Mouse (Mus musculus) left cerebral cortex, postnatal 36 days (tissue): ENCODE measurements at regions not wholly inside any gene's neighbourhood (a gene's known extent, or its start where the extent isn't known, plus 50 kb on each side); places are given as distances from the start of the nearest gene placed in this dataset.

Source experiments
- DNase-seq, 2 experiments: peaks; one replicate each; pipeline ENCODE4 v3.0.0; 2021 to 2022; ENCODE audit warnings: low spot score in 2 of 2, mixed read lengths in 1 of 2
- intact Hi-C: fragments of 180-260 bp; cut with DNase I; formaldehyde crosslinking; loops from one replicate; pipeline ENCODE4 v1.15.1; 2025

GRCm38 (mm10) chr6:98178005-98178404, 164.5 kb downstream of the Gm765 start:
- intact Hi-C loops: no loop called here
- no peak for DNase-seq

DNA sequence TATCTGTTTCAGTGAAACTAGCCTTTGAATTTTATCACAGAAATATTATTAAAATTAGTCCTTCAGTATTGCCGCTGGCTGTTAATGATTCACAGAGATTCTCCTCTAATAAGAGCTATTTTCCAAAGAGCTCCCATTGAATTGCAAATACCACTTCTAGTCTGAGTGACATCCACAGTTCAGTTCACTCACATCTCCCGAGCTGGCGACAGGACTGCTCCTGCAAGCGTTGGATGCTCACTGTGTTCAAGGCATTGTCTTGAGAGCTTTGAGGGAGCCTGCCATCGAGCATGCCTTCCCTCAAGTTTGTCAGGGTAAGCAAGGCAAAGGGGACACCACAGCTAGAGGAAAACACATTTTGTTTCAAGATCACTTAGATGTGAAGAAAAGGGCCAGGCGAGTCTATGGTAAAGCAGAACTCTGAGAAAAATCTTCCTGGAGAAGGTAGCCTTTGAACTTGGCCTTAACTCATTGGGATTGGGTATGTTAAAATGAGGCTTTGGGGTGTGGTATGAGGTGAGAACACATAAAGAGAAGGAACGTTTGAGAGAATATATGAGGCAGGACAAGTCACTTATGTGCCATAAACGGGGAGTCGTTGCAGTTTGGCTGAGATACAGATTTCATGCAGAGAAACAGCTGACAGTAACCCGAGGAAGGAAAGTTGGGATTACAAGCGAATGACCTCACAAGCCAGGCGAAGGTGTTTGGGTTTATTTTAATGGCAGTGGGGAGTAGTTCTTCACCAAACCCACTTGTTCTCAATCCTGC, 193.3 kb downstream of the Gm765 start:
- DNase-seq: no peak
- intact Hi-C loops: no loop called here

DNA sequence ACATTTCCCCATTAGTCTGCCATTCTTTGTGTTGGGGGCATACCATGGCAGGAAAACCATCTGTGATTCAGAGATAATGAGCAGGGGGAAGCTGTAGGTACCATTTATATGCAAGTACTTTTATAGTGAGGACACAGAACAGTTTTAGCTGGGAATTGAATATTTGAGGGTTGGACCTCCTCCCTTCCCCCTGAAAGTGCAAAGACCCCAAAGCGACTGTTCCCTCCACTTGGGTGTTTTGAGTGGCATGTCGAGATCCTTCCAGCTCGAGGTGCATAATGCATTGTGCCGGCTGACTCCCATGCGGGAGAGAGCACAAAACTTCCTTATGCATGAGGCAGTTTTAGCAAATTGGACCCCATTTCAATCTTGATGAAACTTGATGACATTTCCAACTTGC, 194.7 kb downstream of the Gm765 start:
- no peak for DNase-seq
- intact Hi-C loops: no loop called here

GRCm38 (mm10) chr6:98132931-98133330, 209.6 kb downstream of the Gm765 start:
- intact Hi-C loops: loop anchor here (1.0 to 10.0 kb wide), 2 partner anchors 252 to 392 kb away; no protein-coding TSS in a partner anchor
- DNase-seq: peak in 1 of 2 experiments; percentile 38

DNA sequence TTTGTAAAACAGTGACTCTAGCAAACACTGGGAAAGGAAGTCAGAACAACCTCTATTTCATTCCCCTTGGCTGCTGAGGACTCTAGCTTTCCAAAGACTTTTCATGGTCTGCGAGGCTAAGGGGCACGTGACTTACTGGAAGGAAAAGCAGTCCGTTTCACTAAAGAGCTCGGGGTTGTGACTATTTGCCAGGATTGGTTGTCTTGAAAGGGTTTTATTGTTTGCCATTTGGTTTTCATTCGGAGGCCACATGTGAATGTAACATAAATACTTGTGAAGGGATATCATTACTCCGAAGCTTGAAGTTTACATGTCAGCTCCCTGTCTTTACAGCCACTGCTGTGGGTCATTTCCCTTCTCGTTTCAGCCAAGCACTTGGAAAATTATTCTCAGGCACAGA, 217.1 kb downstream of the Gm765 start:
- no peak for DNase-seq
- intact Hi-C loops: no loop called here

GRCm38 (mm10) chr6:98118355-98119150, 224.0 kb downstream of the Gm765 start:
- intact Hi-C loops: no loop called here
- no peak for DNase-seq

DNA sequence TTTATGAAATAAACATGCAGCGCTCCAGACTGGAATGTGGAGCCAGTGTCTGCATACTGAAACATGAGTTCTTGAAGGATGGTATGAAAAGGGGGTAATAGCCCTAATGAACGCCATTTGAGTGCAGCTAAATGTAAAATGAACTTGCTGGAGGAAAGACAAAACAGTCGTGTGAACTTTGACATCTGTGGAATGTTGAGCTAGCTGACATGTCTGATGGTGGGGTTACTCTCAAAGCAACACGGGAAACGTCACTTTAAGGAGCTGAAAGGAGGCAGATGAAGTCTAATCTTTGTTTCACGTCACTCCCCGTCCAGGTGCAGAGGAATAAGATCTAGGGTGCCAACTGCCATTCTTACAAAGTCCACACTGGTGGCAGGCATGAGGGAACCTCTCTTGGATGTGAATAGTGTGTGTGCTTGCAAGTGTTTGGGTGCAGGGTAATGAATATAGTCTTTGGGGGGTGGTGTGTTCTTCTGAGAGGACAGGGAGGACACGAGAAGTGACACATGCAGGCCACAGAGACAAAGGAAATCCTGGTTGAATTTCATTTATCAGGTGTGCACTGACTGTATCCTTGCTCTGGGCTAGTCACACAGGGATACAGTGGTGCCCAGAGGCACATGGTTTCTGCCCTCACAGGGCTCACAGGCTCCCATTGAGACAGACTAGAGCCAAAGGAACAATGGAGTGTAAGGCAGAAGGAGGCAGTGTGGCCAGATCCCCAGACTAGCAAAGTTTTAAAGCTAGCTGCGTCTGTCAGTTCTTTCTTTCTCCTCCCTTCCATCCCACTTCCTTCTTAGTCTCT, 228.0 kb downstream of the Gm765 start:
- intact Hi-C loops: no loop called here
- DNase-seq: no peak

DNA sequence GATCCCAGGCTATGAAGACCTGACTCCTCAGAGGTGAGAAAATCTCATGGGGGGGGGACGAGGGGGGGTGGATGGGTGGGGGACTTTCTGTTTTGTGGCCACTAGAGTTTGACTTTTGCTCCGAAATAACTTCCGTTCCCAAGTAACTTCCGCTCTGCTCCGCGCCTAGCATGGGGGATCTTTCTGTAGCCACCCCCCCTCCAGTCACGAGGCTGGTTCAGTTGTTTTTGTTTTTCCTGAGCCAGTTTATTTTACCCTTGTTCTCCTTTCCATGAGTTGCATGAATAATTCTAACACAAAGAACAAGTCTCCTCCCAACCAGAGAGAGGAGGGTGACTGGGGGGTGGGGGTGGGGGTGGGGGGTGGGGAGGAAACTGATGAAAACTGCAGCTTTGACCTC, 228.8 kb downstream of the Gm765 start:
- intact Hi-C loops: no loop called here
- no peak for DNase-seq

DNA sequence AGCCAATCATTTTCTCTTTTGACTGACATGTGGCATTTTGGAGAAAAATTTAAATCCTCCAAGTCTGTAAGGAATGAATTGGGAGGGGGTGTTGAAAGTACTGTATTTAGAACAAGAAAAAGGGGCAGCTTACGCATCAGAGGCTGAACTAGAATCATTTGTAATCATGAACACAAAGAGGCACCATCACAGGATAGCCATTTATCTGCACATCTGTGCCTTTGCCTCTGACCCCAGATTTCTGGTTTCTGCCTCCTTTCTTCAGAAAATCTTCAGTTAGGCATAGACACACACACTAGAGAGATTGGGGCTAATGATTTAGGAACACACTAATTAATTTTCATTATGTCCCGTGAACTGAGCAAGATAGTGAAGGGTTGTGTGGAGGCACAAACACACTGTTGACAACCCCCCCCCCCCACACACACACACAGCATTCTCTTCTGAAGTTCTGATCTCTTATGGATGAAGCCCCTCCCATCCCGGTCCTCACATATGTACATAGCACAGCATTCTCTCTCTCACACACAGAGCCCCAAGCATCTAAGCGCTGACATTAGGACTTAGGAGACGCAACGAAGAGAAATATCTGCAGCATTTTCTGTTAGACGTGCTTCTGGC, 229.9 kb downstream of the Gm765 start:
- intact Hi-C loops: no loop called here
- no peak for DNase-seq

GRCm38 (mm10) chr6:98107123-98107522, 235.4 kb downstream of the Gm765 start:
- no peak for DNase-seq
- intact Hi-C loops: loop anchor here (5.0 to 10.0 kb wide), 2 partner anchors 275 to 418 kb away; no protein-coding TSS in a partner anchor

GRCm38 (mm10) chr6:98105280-98106090, 237.1 kb downstream of the Gm765 start:
- intact Hi-C loops: loop anchor here (2.0 to 10.0 kb wide), 3 partner anchors 277 to 1495 kb away; no protein-coding TSS in a partner anchor
- peak; percentile 74 to 85 for DNase-seq

DNA sequence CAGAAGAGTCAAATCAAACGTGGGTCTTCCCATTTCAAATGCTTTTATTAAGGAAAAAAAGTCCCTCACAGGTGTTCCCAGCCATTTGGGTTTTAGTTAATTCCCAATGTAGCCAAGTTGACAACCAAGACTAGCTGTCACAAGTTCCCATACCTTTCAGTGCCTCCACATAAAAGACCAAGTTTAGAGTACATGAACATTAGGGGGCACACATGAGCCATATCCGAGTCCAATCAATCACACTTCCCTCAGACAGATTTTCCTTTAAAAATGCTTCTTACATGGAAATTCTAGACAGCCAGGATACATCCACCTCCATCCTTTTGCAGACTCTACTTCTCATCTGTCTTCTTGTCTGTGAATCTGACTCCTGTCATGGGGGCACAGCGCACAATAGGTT, 238.1 kb downstream of the Gm765 start:
- no peak for DNase-seq
- intact Hi-C loops: loop anchor here (2.0 to 10.0 kb wide), 2 partner anchors 420 to 1496 kb away; no protein-coding TSS in a partner anchor

GRCm38 (mm10) chr6:98101023-98101422, 241.5 kb downstream of the Gm765 start:
- no peak for DNase-seq
- intact Hi-C loops: loop anchor here (10.0 kb wide), 1 partner anchor 424 kb away; no protein-coding TSS in a partner anchor

- intact Hi-C loops: no loop called here
- DNase-seq: no peak
Observed at GRCm38 (mm10) chr6:98099126-98099525, 243.4 kb downstream of the Gm765 start.

GRCm38 (mm10) chr6:98095243-98095642, 247.3 kb downstream of the Gm765 start:
- intact Hi-C loops: no loop called here
- DNase-seq: no peak

- peak; percentile 32 to 39 for DNase-seq
Observed at GRCm38 (mm10) chr6:98089185-98089584, 253.4 kb downstream of the Gm765 start.

DNA sequence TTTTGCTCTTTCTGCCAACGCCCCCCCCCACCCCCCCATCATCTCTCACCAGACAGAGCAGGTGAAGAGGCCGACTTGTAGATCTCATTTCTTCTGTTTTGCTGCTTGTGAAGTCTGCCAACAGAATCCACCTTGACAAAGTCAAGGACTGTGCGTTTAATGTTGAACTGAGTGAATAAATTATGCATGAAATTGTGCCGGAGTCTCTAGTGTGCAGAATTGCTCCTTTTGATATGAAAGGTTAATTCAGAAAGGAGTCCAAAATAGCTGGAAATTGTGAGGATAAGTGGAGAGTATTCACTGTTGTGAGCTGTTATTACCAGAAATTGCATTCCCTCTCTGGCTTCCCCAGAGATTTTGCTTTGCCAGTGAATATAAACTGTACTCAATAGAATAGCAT, 262.5 kb downstream of the Gm765 start:
- intact Hi-C loops: no loop called here
- no peak for DNase-seq

More at GRCm38 (mm10) chr6:98089185-98089584, 253.4 kb downstream of the Gm765 start:
- intact Hi-C loops: no loop called here
